Mouse (Mus musculus) left cerebral cortex, postnatal 36 days (tissue): Measurements from ENCODE around the gene Gm45716. TPM values are rescaled to one million over a fixed set of nuclear protein-coding genes. Genes with fewer than 3 reads are reported as not detected.

Experiments
- DNase-seq, 2 experiments: peaks; one replicate each; pipeline ENCODE4 v3.0.0; 2021 to 2022; ENCODE audit warnings: low spot score in 2 of 2, mixed read lengths in 1 of 2
- intact Hi-C: fragments of 180-260 bp; cut with DNase I; formaldehyde crosslinking; loops from one replicate; pipeline ENCODE4 v1.15.1; 2025
- total RNA-seq, 2 experiments: library from RNA; stranded (reverse); gene quantifications; 2 replicates each; pipeline ENCODE4 v1.2.3; 2021

The Gm45716 gene
- 1 to 10 TPM; 3.6 to 4.4 TPM for total RNA-seq

DNA sequence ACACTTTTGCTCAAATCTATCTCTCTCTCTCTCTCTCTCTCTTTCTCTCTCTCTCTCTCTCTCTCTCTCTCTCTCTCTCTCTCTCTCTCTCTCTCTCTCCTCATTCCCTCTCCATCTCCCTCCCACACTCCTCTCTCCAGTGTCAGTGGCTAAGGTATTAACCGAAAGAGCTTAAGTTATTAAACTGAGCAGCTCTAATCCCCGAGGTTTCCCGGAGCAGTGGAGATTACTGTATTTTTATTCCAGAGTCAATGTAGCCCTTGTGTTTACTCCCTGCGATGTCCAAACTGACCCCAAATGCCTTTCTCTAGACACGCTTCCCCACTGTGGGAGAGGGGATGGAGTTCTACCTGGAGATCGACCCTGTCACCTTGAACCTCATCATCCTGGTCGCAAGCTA lies at the start of gene Gm45716:
Gm45716 (plus strand) TSS at position 243 of the 400 bp plus-strand sequence.
- intact Hi-C loops, result loop anchor here (10.0 kb wide), 1 partner anchor 107 kb away; no protein-coding TSS in a partner anchor
- DNase-seq, result no peak

DNA sequence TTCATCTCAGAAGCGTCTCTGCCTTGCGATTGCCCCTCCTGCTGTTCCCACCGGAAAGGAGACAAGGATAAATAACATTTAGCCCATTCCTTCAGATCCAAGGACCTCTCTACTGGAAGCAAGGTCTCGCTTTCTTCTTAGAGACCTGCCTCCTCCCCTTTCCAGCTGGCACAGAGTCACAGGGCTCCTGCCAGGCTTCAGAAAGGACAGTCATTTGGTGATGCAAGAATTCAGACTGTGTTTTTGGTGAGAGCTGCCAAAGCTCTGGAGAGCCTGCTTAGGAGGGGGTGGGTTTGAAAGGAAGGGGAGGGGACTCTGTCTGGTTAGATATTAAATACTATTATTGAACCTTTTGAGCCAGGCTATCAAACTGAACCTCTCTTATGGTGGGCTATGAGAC lies 45.1 kb upstream of the Gm45716 start:
- intact Hi-C loops, result no loop called here
- DNase-seq, result peak in 1 of 2 experiments; percentile 32

DNA sequence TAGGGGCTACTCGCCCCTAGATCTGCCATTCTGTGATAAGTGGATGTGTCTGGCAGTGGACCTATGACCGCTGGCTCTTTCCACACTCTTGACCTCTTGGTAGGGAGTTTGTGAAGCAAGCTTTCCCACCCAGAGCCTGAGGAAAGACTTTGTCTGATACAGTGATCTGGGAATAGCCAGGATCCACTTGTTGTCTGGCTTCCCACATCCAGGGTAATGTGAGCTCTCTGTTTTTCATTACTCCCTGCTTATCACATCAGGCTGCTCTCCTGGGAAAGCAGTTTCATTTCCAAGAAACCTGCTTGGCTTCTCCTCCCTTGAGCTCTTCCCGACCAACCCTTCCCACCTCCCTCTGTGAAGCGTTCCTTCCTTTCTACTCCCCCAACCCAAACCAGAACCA lies 44.5 kb upstream of the Gm45716 start:
- intact Hi-C loops, result no loop called here
- no peak for DNase-seq

GRCm38 (mm10) chr11:90146086-90146860 lies 41.2 kb upstream of the Gm45716 start:
- intact Hi-C loops, result no loop called here
- no peak for DNase-seq

DNA sequence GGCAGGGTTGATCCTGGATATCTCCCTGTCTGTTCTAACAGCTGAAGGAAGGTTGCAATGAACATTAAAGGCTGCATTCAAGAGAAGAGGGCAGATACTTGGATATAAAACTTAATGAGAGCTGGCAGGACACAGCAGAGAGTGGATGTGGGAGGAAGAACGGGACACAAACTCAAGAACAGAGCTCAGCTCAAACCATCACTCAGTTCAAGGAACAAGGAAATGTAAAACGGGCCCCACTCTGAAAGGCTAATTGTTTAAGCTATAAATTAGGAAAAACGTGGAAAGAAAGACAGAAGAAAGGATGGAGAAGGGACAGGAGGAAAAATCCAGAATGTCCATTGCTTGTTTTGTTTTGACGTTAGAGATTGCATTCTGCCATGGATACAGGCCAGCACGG lies 32.4 kb upstream of the Gm45716 start:
- no peak for DNase-seq
- intact Hi-C loops, result no loop called here

DNA sequence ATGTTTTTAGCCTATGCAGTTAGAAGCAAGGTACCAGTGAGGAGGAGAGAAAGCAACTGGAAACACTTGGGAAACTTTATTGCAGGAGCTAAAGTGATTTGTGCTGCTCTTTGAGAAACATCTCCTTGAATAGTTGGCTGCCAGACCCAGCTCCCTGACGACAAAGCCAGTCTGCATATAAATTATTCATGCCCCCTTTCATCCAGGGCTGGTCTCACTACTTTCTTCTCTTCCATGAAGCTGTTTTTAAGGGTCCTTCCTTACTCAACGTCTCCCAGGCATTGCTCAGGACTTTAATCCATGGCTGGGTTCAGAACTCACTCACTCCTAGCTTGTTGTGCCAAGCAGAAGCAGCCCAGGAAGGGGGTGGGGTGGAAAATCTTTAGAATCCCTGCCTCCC lies 32.0 kb upstream of the Gm45716 start:
- DNase-seq, result no peak
- intact Hi-C loops, result no loop called here

DNA sequence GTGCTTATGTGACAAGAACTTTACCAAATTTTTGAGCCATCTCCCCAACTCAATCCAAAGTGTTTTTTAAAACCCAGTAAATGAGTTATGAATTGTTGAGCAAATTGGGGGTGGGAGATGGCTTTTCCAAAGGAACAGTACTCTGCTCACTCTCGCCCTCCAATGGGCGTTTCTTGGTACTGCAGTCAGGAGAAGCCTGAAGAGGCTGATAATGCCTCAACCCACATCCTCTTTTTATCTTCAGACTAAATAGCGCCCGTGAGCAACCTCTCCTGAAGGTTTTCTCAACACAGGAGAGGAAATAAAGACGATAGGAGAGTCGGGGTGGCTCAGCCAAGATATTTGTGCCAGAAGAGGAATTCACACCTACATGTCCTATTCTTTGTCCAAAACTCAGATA lies 19.7 kb upstream of the Gm45716 start:
- peak in 1 of 2 experiments; percentile 5 for DNase-seq

DNA sequence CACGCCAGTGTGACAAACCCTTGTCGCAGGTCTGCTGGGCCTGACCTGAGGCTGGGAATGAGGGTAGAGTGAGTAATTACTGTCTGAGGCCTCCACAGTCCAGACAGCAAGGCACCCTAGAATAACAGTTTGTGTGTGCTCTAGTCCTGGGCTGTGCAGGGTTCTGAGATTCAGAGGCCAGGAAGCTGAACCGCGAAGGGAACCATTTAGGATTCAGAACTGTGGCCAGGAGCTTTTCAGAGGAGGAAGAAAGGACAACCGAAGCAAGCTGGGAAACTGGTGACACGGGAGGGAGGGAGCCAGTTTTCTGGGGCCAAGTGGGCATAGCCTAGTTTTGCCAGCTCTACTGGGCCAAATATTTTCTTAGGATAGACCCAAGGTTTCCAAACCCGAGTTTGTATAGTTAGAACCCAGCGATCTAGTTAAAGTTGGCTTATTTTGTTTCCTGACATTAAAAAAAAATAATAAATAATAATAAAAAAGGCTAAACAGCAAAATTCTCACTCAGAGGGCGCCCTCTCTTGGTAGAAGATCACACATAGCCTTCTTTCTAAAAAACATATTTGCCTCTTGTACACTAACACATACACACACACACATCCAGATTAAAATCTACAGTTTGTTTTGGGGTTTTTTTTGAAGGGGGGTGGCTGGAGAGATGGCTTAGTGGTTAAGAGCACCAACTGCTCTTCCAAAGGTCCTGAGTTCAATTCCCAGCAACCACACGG lies 19.0 kb upstream of the Gm45716 start:
- intact Hi-C loops, result loop anchor here (5.0 kb wide), 1 partner anchor 131 kb away; no protein-coding TSS in a partner anchor
- peak in 1 of 2 experiments; percentile 6 for DNase-seq

More for the DNA sequence above, 19.7 kb upstream of the Gm45716 start:
- intact Hi-C loops, result loop anchor here (5.0 kb wide), 1 partner anchor 130 kb away; no protein-coding TSS in a partner anchor

DNA sequence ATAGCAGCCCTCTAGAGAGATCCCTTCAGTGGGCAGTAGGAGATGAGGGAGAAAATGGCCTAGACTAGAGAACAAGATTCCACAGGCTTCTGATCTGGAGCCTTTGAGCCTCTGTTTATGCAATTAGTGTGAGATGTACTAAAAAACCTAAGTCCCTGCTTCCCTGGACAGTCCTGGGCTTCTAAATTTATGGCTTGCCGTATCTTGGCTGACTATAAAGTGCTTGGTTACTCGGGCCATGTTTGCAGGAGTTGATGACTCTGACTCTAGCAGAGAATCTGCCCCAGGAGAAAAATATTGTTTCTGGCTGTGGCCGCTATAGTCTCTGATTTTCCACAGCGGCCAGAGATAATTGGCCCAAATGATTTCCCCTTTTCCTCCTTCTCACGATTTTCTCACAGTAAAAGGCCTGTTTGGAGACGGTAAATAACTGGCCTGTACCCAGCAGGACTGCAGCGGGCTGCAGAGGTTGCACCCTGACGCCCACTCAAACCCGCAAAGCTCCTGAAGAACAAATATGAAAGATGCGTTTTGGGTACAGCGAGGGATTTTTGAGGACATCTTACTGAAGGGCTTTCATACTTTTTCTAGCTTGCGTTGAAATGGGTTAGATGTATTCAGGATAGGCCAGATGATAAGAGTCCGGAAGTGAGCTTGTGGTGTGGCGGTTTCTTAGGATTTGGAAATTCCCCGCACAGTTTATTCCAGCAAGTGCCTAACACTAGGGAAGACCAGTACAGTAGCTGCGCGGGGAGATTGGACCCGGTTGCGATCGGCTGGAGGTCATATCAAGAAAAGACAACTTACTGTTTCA lies 18.1 kb upstream of the Gm45716 start:
- intact Hi-C loops, result loop anchor here (1.0 to 5.0 kb wide), 3 partner anchors 132 to 232 kb away; no protein-coding TSS in a partner anchor
- DNase-seq, result no peak

DNA sequence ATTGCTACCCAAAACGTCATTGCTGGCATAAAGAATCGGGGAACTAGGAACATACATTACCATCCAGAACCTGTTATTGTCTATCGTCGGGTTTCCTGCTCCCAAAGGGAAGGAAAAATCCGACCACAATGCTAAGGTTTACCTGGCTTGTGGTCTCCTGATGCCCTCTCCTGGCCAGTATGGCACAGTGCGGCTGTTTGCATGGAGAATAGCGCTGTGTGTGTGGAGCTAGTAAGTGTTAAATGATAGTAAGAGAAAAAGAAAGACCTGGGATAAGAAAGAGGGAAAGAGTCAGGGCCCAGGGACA lies 17.5 kb upstream of the Gm45716 start:
- DNase-seq, result peak; percentile 55 to 62
- intact Hi-C loops, result loop anchor here (1.0 to 5.0 kb wide), 2 partner anchors 181 to 233 kb away; no protein-coding TSS in a partner anchor

DNA sequence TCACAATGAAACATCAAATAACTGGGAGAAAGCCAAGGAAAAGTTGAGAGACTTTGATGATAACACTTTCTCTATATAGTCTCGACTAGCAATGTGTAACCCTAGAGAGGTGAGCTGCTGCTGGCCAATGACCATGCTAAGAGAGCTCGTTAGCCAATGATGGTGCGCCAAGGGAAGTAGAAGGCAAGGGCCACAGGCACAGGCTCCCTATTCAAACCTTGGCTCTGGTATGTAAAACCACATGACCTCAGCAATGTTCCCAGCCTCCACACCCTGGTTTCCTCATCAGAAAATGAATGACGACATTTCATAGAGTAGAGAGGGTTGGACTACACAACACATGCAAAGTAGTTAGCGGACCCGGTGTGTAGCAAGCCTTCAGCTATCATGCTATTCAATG lies 15.2 kb upstream of the Gm45716 start:
- DNase-seq, result no peak
- intact Hi-C loops, result loop anchor here (5.0 kb wide), 1 partner anchor 235 kb away; no protein-coding TSS in a partner anchor

DNA sequence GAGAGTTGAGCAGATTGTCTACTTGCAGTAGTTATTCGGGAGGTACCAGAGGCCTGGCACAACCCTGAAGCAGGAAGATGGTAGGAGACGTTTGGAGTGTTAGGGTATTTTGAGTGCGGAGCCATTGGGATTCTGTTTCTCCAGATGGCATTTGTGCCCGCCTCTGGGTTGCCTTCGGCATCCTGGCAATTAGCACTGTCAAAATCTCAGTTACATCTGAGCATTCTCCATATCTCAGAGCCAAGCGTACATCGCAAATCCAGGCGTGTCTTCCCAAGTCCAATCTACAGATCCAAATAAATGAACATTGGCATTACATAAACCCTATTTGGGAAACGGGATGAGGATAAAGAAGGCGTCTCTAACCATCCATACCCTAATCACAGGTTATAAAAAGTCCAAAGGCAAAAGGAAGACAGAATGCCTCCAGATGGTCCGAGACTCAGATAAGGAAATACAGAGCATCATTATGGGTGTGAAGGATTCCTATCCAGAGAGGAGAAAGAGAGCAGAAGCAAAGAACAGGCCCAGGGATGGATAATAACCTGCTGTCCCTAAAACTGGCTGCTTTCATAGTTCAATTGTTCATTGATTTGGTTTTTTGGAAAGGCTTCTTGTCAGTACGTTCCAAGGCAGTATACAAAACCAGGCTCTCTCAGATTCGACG lies 11.7 kb upstream of the Gm45716 start:
- peak; percentile 42 to 60 for DNase-seq
- intact Hi-C loops, result no loop called here

DNA sequence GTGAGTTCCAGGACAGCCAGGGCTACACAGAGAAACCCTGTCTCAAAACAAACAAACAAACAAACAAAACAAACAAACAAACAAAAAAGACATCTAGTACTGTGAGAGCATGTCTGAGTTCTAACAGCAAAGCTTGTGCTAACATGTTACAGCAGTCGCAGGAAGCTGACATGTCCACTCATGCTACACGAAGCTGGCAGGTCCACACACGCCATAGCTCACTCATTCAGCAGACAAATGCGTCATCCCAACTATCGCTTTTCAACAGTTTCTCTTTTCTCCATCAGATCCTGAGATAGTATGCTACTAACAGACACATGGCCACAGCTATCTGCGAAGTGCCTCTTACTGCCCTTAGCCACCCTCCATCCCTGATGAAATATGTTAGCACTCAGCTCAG lies 10.1 kb upstream of the Gm45716 start:
- intact Hi-C loops, result no loop called here

DNA sequence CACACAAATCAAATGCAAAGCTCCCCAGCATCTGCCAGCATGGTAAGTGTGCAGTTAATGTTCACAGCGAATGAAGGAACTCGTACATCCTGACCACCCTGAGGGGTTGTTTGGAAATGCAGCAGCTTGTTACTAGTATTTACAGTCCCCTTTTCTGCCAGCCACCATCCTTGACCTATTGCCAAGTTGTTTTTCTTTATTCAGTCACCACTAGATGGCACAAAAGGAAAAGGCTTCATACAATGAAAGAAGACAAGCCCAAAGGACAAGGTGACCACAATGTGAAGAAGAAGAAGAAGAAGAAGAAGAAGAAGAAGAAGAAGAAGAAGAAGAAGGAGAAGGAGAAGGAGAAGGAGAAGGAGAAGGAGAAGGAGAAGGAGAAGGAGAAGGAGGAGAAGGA lies 4.1 kb upstream of the Gm45716 start:
- no peak for DNase-seq
- intact Hi-C loops, result loop anchor here (5.0 to 10.0 kb wide), 2 partner anchors 111 to 439 kb away; no protein-coding TSS in a partner anchor

More for the DNA sequence above, 10.1 kb upstream of the Gm45716 start:
- DNase-seq, result no peak

DNA sequence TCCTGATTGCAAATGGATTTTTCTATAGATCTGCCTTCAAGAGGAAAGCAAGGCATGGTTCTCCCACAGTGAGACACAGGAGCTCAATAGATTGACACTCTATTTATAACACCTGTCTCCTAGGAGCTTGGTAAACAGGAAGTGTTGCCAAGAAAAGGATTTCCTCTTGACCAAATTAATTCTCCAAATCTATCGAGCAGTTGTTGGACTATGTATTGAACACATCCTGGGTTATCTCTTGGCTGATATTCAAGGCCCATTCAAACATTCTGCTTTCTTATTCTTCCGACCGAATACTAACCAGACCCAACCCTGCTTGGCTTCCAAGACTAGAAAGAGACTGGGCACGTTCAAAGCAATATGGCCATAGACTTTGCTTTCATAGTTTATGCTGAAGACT lies 2.7 kb upstream of the Gm45716 start:
- DNase-seq, result no peak
- intact Hi-C loops, result loop anchor here (5.0 to 10.0 kb wide), 2 partner anchors 110 to 438 kb away; no protein-coding TSS in a partner anchor

DNA sequence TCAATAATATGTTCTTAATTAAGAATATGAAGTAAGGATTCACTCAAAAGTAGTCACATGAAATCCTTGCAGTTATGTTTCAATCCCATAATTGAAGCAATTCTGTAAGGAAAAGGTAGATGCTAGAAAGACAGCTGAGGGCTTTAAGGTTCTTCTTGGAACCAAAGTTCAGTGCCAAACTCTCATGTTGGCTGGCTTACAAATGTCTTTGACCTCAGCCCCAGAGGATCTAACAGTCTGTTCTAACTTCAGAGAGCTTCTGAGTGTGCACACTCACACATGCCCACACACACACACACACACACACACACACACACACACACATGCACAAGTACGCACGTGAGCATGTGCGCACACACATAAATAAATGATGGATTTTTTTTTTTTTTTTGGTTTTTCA lies 2.7 kb downstream of the Gm45716 start:
- intact Hi-C loops, result no loop called here
- no peak for DNase-seq

DNA sequence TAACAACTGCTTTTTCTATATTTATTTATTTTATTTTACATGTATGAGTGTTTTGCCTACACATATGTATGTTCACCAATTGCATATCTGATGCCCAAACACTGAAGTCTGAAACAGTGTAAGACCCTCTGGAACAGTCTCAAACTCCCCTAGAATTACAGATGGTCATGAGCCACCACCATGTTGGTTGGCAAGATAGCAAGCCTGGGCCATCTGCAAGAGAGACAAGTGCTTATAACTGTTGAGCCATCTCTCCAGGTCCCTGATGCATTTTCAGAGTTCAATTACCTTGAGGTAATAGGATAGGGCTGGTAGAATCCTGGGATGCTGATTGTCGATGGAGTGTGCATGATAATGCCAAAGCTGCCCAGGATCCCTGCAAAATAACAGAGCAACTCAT lies 7.5 kb downstream of the Gm45716 start:
- intact Hi-C loops, result no loop called here
- DNase-seq, result no peak

DNA sequence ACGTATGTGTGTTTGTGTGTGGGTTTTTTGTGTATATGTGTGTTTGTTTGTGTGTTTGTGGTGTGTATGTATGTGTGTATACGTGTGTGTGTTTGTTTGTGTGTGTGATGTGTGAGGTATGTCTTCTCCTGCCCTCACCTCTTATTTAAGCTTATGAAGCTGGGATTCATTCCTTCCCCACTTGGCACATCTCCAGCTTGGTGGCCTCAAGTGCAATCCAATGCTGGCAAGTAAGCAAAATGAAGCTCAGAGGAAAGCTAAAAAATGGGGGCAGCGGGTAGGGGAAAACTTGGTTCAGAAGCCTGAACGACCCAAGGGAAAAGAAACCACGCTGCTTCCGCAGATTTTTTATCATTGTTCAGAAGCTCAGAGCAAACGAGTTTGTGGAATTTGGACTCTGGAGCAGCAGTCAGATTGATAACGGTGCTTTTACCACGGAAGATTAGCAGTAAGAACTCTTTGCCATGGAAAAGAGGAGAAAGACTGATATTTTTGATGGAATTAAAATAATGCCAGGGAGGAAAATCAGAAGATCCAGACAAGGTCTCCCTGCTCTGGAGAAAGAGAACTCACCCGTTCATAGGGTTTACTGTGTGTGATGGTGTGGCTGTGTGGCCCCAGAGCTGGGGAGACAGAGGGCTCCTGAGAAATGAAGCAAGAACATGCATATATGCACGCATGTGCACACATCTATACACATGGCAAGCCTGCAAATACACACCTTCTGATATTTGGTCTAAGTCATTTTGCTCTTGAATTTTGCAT lies 8.5 kb downstream of the Gm45716 start:
- intact Hi-C loops, result no loop called here
- no peak for DNase-seq
